Mouse (Mus musculus): ENCODE measurements at regions not wholly inside any gene's neighbourhood (a gene's known extent, or its start where the extent isn't known, plus 50 kb on each side); places are given as distances from the start of the nearest gene placed in this dataset.

DNA sequence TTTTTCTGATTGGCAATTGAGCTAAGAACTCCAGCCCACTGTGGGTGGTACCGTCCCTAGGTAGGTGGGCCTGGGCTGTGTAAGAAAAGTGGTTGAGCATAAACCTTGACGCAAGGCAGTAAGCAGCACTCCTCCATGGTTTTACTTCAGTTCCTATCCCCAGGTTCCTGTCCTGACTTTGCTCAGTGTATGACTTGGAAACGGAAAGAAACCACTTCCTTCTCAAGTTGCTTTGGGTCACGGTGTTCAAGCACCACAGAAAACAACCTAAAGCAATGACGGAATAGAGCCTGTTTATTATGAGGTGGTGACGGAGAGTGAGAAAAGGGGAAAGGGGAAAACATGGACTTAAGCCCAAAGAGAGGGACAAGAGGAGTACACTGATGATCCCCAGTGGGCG, 64.0 kb upstream of the Jak1 start:
- peak; percentile 36 for DNase-seq (ENCODE audit: low read depth, low spot score)
- no peaks in the 10 kb centered on the region for H3K27me3 ChIP-seq (ENCODE audit: control insufficient read depth, insufficient read depth, low read length, poor library complexity, severe bottlenecking)
- no peaks in the 10 kb centered on the region for H3K36me3 ChIP-seq (ENCODE audit: control insufficient read depth, insufficient read depth, low read length, poor library complexity, severe bottlenecking)

DNA sequence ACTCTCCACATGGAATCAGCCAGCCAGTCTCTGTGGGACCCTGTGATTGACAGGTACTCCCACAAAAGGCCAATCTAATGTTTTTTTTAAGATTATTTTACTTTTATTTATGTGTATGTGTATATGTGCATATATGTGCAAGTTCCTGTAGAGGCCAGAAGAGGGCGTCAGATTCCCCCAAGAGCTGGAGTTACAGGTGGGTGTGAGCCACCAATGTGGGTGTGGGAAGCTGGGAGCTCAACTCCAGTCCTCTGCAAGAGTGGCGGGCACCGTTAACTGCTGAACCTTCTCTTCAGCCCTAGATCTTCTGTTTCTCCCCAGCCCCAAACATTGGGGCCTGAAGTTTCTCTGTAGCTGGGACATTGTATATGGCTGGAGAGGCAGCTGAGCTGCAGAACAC, 61.0 kb upstream of the Jak1 start:
- Histone ChIP-seq H3K36me3 (ENCODE audit: control insufficient read depth, insufficient read depth, low read length, poor library complexity, severe bottlenecking) (no peaks in the 10 kb centered on the region), H3K27me3 (ENCODE audit: control insufficient read depth, insufficient read depth, low read length, poor library complexity, severe bottlenecking) (no peaks in the 10 kb centered on the region)
- no peak for DNase-seq (ENCODE audit: low read depth, low spot score)

DNA sequence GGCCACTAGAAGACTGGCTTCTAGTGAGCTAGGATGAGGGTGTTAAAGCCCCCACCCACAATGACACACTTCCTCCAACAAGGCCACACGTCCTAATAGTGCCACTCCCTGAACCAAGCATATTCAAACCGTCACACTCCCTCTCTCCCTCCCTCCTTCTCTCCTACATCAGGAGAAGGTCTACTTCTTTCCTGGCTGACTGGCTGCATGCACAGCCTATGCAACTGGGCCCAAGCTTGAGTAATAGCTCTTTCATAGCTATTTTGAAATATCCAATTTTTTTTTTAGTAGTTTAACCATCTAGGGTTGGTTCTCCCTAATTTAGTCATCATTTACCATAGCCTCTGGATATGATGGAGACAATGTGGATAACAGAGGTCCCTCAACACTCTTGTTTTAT, 56.6 kb upstream of the Jak1 start:
- no peaks in the 10 kb centered on the region for H3K36me3 ChIP-seq (ENCODE audit: control insufficient read depth, insufficient read depth, low read length, poor library complexity, severe bottlenecking)
- DNase-seq (ENCODE audit: low read depth, low spot score): no peak
- no peaks in the 10 kb centered on the region for H3K27me3 ChIP-seq (ENCODE audit: control insufficient read depth, insufficient read depth, low read length, poor library complexity, severe bottlenecking)

DNA sequence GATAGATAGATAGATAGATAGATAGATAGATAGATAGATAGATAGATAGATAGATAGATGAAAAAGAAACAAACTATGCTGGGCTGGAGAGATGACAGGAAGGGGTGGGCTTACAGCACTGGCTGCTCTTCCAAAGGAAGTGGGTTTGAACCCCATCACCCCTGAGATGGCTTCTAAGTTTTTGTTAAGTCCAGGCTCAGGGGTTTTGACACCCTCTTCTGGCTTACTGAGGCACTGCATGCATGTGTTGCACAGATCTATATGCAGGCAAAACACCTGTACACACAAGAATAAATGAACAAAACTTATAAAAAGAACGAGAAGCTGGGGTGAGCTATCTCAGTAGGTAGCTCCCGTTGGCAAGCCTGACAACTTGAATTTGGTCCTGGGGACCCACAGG, 55.5 kb upstream of the Jak1 start:
- H3K27me3 ChIP-seq (ENCODE audit: control insufficient read depth, insufficient read depth, low read length, poor library complexity, severe bottlenecking): no peaks in the 10 kb centered on the region
- peak; percentile 83 for DNase-seq (ENCODE audit: low read depth, low spot score)
- no peaks in the 10 kb centered on the region for H3K36me3 ChIP-seq (ENCODE audit: control insufficient read depth, insufficient read depth, low read length, poor library complexity, severe bottlenecking)

DNA sequence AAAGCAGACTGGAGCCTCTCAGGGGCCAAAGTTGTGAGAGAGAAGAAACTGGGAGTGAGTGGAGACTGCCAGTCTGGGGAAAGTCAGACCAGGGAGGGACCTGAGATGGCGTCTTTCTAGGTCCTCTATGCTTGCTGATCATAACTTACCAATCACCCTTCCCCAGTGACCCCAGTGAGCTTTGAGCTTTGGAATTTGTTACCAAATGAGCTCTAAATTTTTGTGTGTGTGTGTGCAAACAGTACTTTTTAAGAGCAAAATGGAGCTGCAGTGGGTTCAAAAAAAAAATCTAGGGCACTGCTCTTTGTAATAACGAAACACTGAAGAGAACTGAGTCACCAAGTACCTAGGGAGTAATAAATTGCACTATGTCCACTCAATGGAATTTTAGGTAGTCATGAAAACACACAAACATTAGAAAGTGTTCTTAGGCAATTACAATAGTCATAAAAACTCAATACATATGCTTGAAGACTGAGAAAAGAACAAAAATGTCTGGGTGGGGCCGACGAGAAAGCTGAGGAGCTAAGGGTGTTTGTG, 54.7 kb upstream of the Jak1 start:
- no peak for DNase-seq (ENCODE audit: low read depth, low spot score)
- Histone ChIP-seq H3K27me3 (ENCODE audit: control insufficient read depth, insufficient read depth, low read length, poor library complexity, severe bottlenecking) (no peaks in the 10 kb centered on the region), H3K36me3 (ENCODE audit: control insufficient read depth, insufficient read depth, low read length, poor library complexity, severe bottlenecking) (no peaks in the 10 kb centered on the region)

DNA sequence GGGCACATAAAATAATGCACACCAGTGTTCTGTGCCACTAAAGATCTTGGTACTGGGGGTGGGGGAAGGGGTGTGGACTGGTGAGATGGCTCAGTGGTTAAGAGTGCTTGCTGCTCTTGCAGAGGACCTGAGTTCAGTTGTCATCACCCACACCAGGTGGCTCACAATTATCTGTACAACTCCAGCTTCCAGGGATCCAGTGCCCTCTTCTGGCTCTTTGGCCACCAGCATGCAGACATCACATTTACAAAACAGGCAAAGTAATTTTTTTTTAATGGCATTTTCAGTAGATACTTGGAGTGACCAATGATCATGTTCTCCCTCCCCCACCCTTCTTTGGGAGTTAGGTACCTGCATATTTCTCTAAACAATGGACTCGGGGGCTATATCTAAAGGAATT, 53.8 kb upstream of the Jak1 start:
- DNase-seq (ENCODE audit: low read depth, low spot score): peak; percentile 18

DNA sequence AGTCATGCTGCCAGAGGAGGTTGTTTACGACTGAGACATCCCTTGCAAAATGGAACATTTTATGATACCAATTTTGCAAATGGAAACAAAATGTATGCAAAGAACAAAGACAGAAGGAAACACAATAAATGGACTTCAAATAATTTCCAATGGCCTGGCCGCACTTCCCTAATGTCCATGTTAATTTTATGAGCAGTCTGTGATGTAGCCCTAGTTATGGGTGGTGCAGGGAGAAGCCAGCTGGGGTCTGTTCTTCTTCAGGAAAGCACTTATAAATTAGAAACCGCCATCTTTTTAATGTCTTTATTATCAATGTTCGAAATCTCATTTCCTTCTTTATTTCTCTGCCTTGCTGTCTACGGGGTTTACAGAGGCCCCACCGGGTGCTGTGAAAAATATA, 51.0 kb upstream of the Jak1 start:
- DNase-seq (ENCODE audit: low read depth, low spot score): no peak
- no peaks in the 10 kb centered on the region; the same call in 1 of the 2 replicates for H3K27me3 ChIP-seq (ENCODE audit: control insufficient read depth, insufficient read depth, low read length, poor library complexity, severe bottlenecking)
- H3K36me3 ChIP-seq (ENCODE audit: control insufficient read depth, insufficient read depth, low read length, poor library complexity, severe bottlenecking): no peaks in the 10 kb centered on the region

More for the DNA sequence above, 53.8 kb upstream of the Jak1 start:
- H3K27me3 ChIP-seq (ENCODE audit: control insufficient read depth, insufficient read depth, low read length, poor library complexity, severe bottlenecking): no peaks in the 10 kb centered on the region
- H3K36me3 ChIP-seq (ENCODE audit: control insufficient read depth, insufficient read depth, low read length, poor library complexity, severe bottlenecking): no peaks in the 10 kb centered on the region

Measured in splenic B cell, adult 2 months (primary cell).